Mouse (Mus musculus): ENCODE results near the gene Rsph6a.

GRCm38 (mm10) chr7:19007026-19007977 is 47.2 kb upstream of the Rsph6a start:
- no peak for TF ChIP-seq CTCF (IDR thresholded peaks at IDR 0.05; ENCODE audit: low read depth)
- no peak for TF ChIP-seq EP300 (IDR thresholded peaks at IDR 0.05; ENCODE audit: low read depth)
